Mouse (Mus musculus) megakaryocyte, embryonic 14.5 days (primary cell): ENCODE measurements around the gene Lgals4.

ENCODE experiments used
- FLI1 ChIP-seq: IDR thresholded peaks from 2 replicates; pipeline ENCODE4 v1.6.1; 2012; ENCODE audit warnings: low read length, inconsistent platforms, mixed read lengths
- GATA1 ChIP-seq: IDR thresholded peaks from 3 replicates; pipeline ENCODE4 v1.6.1; 2012; ENCODE audit warnings: mixed read lengths, low read length, inconsistent platforms, borderline replicate concordance

DNA sequence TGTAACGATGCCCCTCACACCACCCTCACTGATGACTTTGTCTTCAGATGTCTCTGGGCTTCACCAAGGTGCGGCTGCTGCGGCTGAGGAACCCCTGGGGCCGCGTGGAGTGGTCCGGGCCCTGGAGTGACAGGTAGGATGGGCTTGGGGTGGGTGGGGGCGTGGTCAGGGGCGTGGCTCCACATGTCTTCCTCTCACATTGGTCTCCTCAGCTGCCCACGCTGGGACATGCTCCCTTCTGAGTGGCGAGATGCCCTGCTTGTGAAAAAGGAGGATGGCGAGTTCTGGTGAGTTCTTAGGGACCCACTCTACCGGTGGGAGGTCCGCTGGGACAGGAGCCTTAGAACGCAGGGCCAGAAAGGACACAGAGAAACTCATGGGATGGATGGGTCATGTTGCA lies 52.8 kb downstream of the Lgals4 start:
- TF ChIP-seq GATA1: no peak
- no peak for TF ChIP-seq FLI1
